Mouse (Mus musculus): ENCODE data around the gene Arsg. TPM values are rescaled to one million over a fixed set of nuclear protein-coding genes. Genes with fewer than 3 reads are reported as not detected.

Arsg gene
- polyA plus RNA-seq (2014; fragmentation: Nextera tagmentation; extraction: Ambion mirVana), result 2.9 and 3.5 TPM in 2 replicates

GRCm38 (mm10) chr11:109473171-109474085 lies at the start of gene Arsg, which contains the start of gene Slc16a6:
Arsg (plus strand) TSS chr11:109473374.
Slc16a6 (minus strand) TSS chr11:109473598.
- Histone ChIP-seq H3K4me2 (ENCODE audit: low read depth, low read length) (peak within 1 kb of the TSS; percentile 87), H3K27me3 (ENCODE audit: control insufficient read depth, insufficient read depth, low read length) (no peaks in the 10 kb centered on the region), H3K4me1 (ENCODE audit: control insufficient read depth, insufficient read depth, low read length) (0 out of 2 replicates have a peak, but pooled peaks cover 10% of the 10 kb centered on the region), H3K4me3 (ENCODE audit: low read depth, low read length) (peak within 1 kb of the TSS; percentile 86), H3K36me3 (ENCODE audit: control insufficient read depth, insufficient read depth, low read length) (no peaks in the 10 kb centered on the region), H3K27ac (ENCODE audit: low read depth, low read length) (peak within 1 kb of the TSS; percentile 90), H3K9me3 (ENCODE audit: control insufficient read depth, low read length) (no peaks in the 10 kb centered on the region), H3K9ac (replicated peaks; ENCODE audit: low read depth, low read length) (peak within 1 kb of the TSS; percentile 93)
- ATAC-seq (ENCODE audit: low read depth), result peak; percentile 91
- WGBS, result under 1% methylated on average over 68 of the region's 111 CpGs

- Histone ChIP-seq H3K9ac (replicated peaks; ENCODE audit: low read depth, low read length) (peak within 1 kb of the TSS; percentile 57), H3K9me3 (ENCODE audit: control insufficient read depth, low read length) (no peaks in the 10 kb centered on the region), H3K27ac (ENCODE audit: low read depth, low read length) (peak within 1 kb of the TSS; percentile 67), H3K4me1 (ENCODE audit: control insufficient read depth, insufficient read depth, low read length) (0 out of 2 replicates have a peak, but pooled peaks cover 3% of the 10 kb centered on the region), H3K4me2 (ENCODE audit: low read depth, low read length) (peak within 1 kb of the TSS; percentile 58), H3K4me3 (ENCODE audit: low read depth, low read length) (peak within 1 kb of the TSS; percentile 45), H3K36me3 (ENCODE audit: control insufficient read depth, insufficient read depth, low read length) (peaks cover 13% of the 10 kb centered on the region; the same call in 1 of the 2 replicates), H3K27me3 (ENCODE audit: control insufficient read depth, insufficient read depth, low read length) (no peaks in the 10 kb centered on the region)
- ATAC-seq (ENCODE audit: low read depth), result peak; percentile 96
- under 1% methylated on average over 64 of the region's 65 CpGs for WGBS
Observed at GRCm38 (mm10) chr11:109425392-109426271, 47.5 kb upstream of the Arsg start, which contains the start of gene Amz2. Amz2 (plus strand) TSS chr11:109425946.

- no peaks in the 10 kb centered on the region for H3K27me3 ChIP-seq (ENCODE audit: control insufficient read depth, insufficient read depth, low read length)
- ATAC-seq (ENCODE audit: low read depth), result no peak
- H3K36me3 ChIP-seq (ENCODE audit: control insufficient read depth, insufficient read depth, low read length), result peaks cover 13% of the 10 kb centered on the region; the same call in 1 of the 2 replicates
- H3K9me3 ChIP-seq (ENCODE audit: control insufficient read depth, low read length), result no peaks in the 10 kb centered on the region
- peak overlapping the region; percentile 58 for H3K4me2 ChIP-seq (ENCODE audit: low read depth, low read length)
- peak overlapping the region; percentile 45 for H3K4me3 ChIP-seq (ENCODE audit: low read depth, low read length)
- WGBS, result 0% methylated on average over 11 of the region's 11 CpGs
- 0 out of 2 replicates have a peak, but pooled peaks cover 3% of the 10 kb centered on the region for H3K4me1 ChIP-seq (ENCODE audit: control insufficient read depth, insufficient read depth, low read length)
- peak overlapping the region; percentile 57 for H3K9ac ChIP-seq (replicated peaks; ENCODE audit: low read depth, low read length)
- H3K27ac ChIP-seq (ENCODE audit: low read depth, low read length), result peak overlapping the region; percentile 67
Observed at GRCm38 (mm10) chr11:109426272-109426586, 46.9 kb upstream of the Arsg start.

GRCm38 (mm10) chr11:109427353-109427752 lies 45.8 kb upstream of the Arsg start:
- no peak overlapping the region for H3K9ac ChIP-seq (replicated peaks; ENCODE audit: low read depth, low read length)
- no peaks in the 10 kb centered on the region for H3K9me3 ChIP-seq (ENCODE audit: control insufficient read depth, low read length)

GRCm38 (mm10) chr11:109434233-109434798 lies 38.9 kb upstream of the Arsg start:
- no peak overlapping the region for H3K4me2 ChIP-seq (ENCODE audit: low read depth, low read length)
- H3K4me1 ChIP-seq (ENCODE audit: control insufficient read depth, insufficient read depth, low read length), result 0 out of 2 replicates have a peak, but pooled peaks cover under 1% of the 10 kb centered on the region
- no peak for ATAC-seq (ENCODE audit: low read depth)
- 94% methylated on average over 16 of the region's 16 CpGs for WGBS
- H3K27ac ChIP-seq (ENCODE audit: low read depth, low read length), result no peak overlapping the region
- no peaks in the 10 kb centered on the region for H3K9me3 ChIP-seq (ENCODE audit: control insufficient read depth, low read length)
- peaks cover 37% of the 10 kb centered on the region for H3K36me3 ChIP-seq (ENCODE audit: control insufficient read depth, insufficient read depth, low read length)
- H3K27me3 ChIP-seq (ENCODE audit: control insufficient read depth, insufficient read depth, low read length), result no peaks in the 10 kb centered on the region
- no peak overlapping the region for H3K9ac ChIP-seq (replicated peaks; ENCODE audit: low read depth, low read length)
- no peak overlapping the region for H3K4me3 ChIP-seq (ENCODE audit: low read depth, low read length)

More at GRCm38 (mm10) chr11:109427353-109427752, 45.8 kb upstream of the Arsg start:
- ATAC-seq (ENCODE audit: low read depth), result no peak
- Histone ChIP-seq H3K27ac (ENCODE audit: low read depth, low read length) (no peak overlapping the region), H3K4me2 (ENCODE audit: low read depth, low read length) (no peak overlapping the region), H3K4me1 (ENCODE audit: control insufficient read depth, insufficient read depth, low read length) (0 out of 2 replicates have a peak, but pooled peaks cover 3% of the 10 kb centered on the region), H3K36me3 (ENCODE audit: control insufficient read depth, insufficient read depth, low read length) (peaks cover 14% of the 10 kb centered on the region), H3K4me3 (ENCODE audit: low read depth, low read length) (no peak overlapping the region), H3K27me3 (ENCODE audit: control insufficient read depth, insufficient read depth, low read length) (no peaks in the 10 kb centered on the region)
- 96% methylated on average over 5 of the region's 5 CpGs for WGBS

- Histone ChIP-seq H3K36me3 (ENCODE audit: control insufficient read depth, insufficient read depth, low read length) (peaks cover 31% of the 10 kb centered on the region), H3K27me3 (ENCODE audit: control insufficient read depth, insufficient read depth, low read length) (no peaks in the 10 kb centered on the region), H3K9me3 (ENCODE audit: control insufficient read depth, low read length) (no peaks in the 10 kb centered on the region), H3K9ac (replicated peaks; ENCODE audit: low read depth, low read length) (no peak overlapping the region), H3K4me2 (ENCODE audit: low read depth, low read length) (no peak overlapping the region), H3K27ac (ENCODE audit: low read depth, low read length) (no peak overlapping the region), H3K4me1 (ENCODE audit: control insufficient read depth, insufficient read depth, low read length) (0 out of 2 replicates have a peak, but pooled peaks cover 3% of the 10 kb centered on the region), H3K4me3 (ENCODE audit: low read depth, low read length) (no peak overlapping the region)
- WGBS, result 87% methylated on average over 7 of the region's 8 CpGs
- ATAC-seq (ENCODE audit: low read depth), result no peak
Observed at GRCm38 (mm10) chr11:109436889-109437288, 36.3 kb upstream of the Arsg start.

- H3K4me3 ChIP-seq (ENCODE audit: low read depth, low read length), result peak overlapping the region; percentile 34; the same call in 1 of the 2 replicates
- no peak overlapping the region for H3K9ac ChIP-seq (replicated peaks; ENCODE audit: low read depth, low read length)
- 26% methylated on average over 5 of the region's 5 CpGs for WGBS
- ATAC-seq (ENCODE audit: low read depth), result no peak
- no peak overlapping the region for H3K4me2 ChIP-seq (ENCODE audit: low read depth, low read length)
- H3K27ac ChIP-seq (ENCODE audit: low read depth, low read length), result no peak overlapping the region
- H3K9me3 ChIP-seq (ENCODE audit: control insufficient read depth, low read length), result no peaks in the 10 kb centered on the region
- H3K27me3 ChIP-seq (ENCODE audit: control insufficient read depth, insufficient read depth, low read length), result no peaks in the 10 kb centered on the region
- 0 out of 2 replicates have a peak, but pooled peaks cover 3% of the 10 kb centered on the region for H3K4me1 ChIP-seq (ENCODE audit: control insufficient read depth, insufficient read depth, low read length)
- H3K36me3 ChIP-seq (ENCODE audit: control insufficient read depth, insufficient read depth, low read length), result peaks cover 19% of the 10 kb centered on the region; the same call in 1 of the 2 replicates
Observed at GRCm38 (mm10) chr11:109439209-109439608, 34.0 kb upstream of the Arsg start.

- Histone ChIP-seq H3K4me3 (ENCODE audit: low read depth, low read length) (peak overlapping the region; percentile 34), H3K9ac (replicated peaks; ENCODE audit: low read depth, low read length) (peak overlapping the region; percentile 50), H3K9me3 (ENCODE audit: control insufficient read depth, low read length) (no peaks in the 10 kb centered on the region), H3K4me1 (ENCODE audit: control insufficient read depth, insufficient read depth, low read length) (0 out of 2 replicates have a peak, but pooled peaks cover 3% of the 10 kb centered on the region), H3K4me2 (ENCODE audit: low read depth, low read length) (peak overlapping the region; percentile 64), H3K27me3 (ENCODE audit: control insufficient read depth, insufficient read depth, low read length) (no peaks in the 10 kb centered on the region), H3K36me3 (ENCODE audit: control insufficient read depth, insufficient read depth, low read length) (peaks cover 13% of the 10 kb centered on the region; the same call in 1 of the 2 replicates), H3K27ac (ENCODE audit: low read depth, low read length) (no peak overlapping the region)
- ATAC-seq (ENCODE audit: low read depth), result peak; percentile 60
- WGBS, result 2% methylated on average over 32 of the region's 32 CpGs
Observed at GRCm38 (mm10) chr11:109439829-109440340, 33.3 kb upstream of the Arsg start.

All from neural tube, embryonic 14.5 days (tissue).